ENCODE assay signal across 10 mouse cellular contexts in genomic region chr1:35759600-35759999, GRCm38 (mm10).
A peak's percentile ranks its signal among the peaks of the same experiment; 100 is the strongest.
DNase-seq lines count a peak whose midpoint lies in the region; ATAC-seq and TF ChIP-seq lines count a peak whose summit lies in the region.
"Had no signal": no experiment of that assay in that cellular context is flagged by ENCODE, and none has a peak within 500 bp of the region (broad histone marks: within the 10 kb centered on the region; RNA-seq: fewer than 3 reads in every experiment).

No protein-coding gene starts in this region.

- no peak for TF ChIP-seq POLR2A in limb, embryonic 14.5 days (IDR thresholded peaks at IDR 0.05; ENCODE audit: borderline replicate concordance, extremely low read depth, insufficient read depth, insufficient read length)

- H3K4me2 ChIP-seq in limb, embryonic 14.5 days (replicated peaks; ENCODE audit: low read depth, low read length, severe bottlenecking) = no peak overlapping the region

- no peak for DNase-seq in limb, embryonic 14.5 days (ENCODE audit: low spot score)
- DNase-seq in limb, embryonic 10.5 days (ENCODE audit: low spot score) = no peak
- peak; percentile 48 to 60 for DNase-seq in adrenal gland, postnatal 36 days
- peak; percentile 71 for DNase-seq in layer of hippocampus, adult 11-12 months (ENCODE audit: low spot score)
- peak; percentile 60 to 76 for DNase-seq in right cerebral cortex, postnatal 36 days (ENCODE audit: low spot score in 2 of 2)
- DNase-seq in embryo, embryonic 10.5 days (ENCODE audit: low spot score) = no peak
- DNase-seq in cerebellum, postnatal 14 days = no peak
- no peak for DNase-seq in natural killer cell, adult 2 months (ENCODE audit: low spot score in 2 of 2)
- DNase-seq: lung, postnatal 4 days had no signal

- no peaks in the 10 kb centered on the region for H3K9me3 ChIP-seq in limb, embryonic 14.5 days (ENCODE audit: control insufficient read depth, low read length)
- H3K9me3 ChIP-seq in limb, embryonic 10.5 days (replicated peaks) = no peaks in the 10 kb centered on the region

- H3K36me3 ChIP-seq in limb, embryonic 14.5 days (ENCODE audit: control insufficient read depth, insufficient read depth, low read length) = no peaks in the 10 kb centered on the region
- H3K36me3 ChIP-seq in limb, embryonic 10.5 days = no peaks in the 10 kb centered on the region

- H3K27ac ChIP-seq in limb, embryonic 14.5 days (replicated peaks; ENCODE audit: low read depth, low read length) = 0 out of 2 replicates have a peak overlapping the region, but pooled peaks have one; percentile 26
- no peak overlapping the region for H3K27ac ChIP-seq in limb, embryonic 10.5 days
- H3K27ac ChIP-seq: kidney, postnatal 0 days had no signal

- peak; percentile 30; the same call in 1 of the 2 replicates for ATAC-seq in limb, embryonic 14.5 days (ENCODE audit: low FRiP score, low read depth)

- no peak overlapping the region for H3K4me3 ChIP-seq in limb, embryonic 14.5 days (replicated peaks; ENCODE audit: low read length)
- H3K4me3 ChIP-seq in limb, embryonic 10.5 days = no peak overlapping the region

- 74% methylated on average over 4 of the region's 4 CpGs for WGBS in limb, embryonic 14.5 days
- WGBS in limb, embryonic 10.5 days = 86% methylated on average over 4 of the region's 4 CpGs

- no peak overlapping the region for H3K9ac ChIP-seq in limb, embryonic 14.5 days (ENCODE audit: low read depth, low read length, severe bottlenecking)

- no peaks in the 10 kb centered on the region for H3K4me1 ChIP-seq in limb, embryonic 14.5 days (ENCODE audit: control insufficient read depth, insufficient read depth, low read length)
- H3K4me1 ChIP-seq in limb, embryonic 10.5 days = peaks cover 10% of the 10 kb centered on the region; the same call in 1 of the 2 replicates

- no peaks in the 10 kb centered on the region for H3K27me3 ChIP-seq in limb, embryonic 14.5 days (ENCODE audit: control insufficient read depth, insufficient read depth, low read length)
- H3K27me3 ChIP-seq in limb, embryonic 10.5 days (ENCODE audit: low read depth, poor library complexity, severe bottlenecking) = no peaks in the 10 kb centered on the region

Comparison
In these comparisons a context has a peak if more than half of its experiments do, and no peak if none do; other contexts are left out.
1. DNase-seq: peak in adrenal gland, postnatal 36 days (2 of 2), layer of hippocampus, adult 11-12 months (single experiment) and right cerebral cortex, postnatal 36 days (2 of 2); none in limb, embryonic 14.5 days (single experiment), limb, embryonic 10.5 days (single experiment), embryo, embryonic 10.5 days (single experiment), cerebellum, postnatal 14 days (0 of 2) and natural killer cell, adult 2 months (0 of 2).